Comparison of ENCODE assay signal across 11 mouse cellular contexts in genomic region chr3:127355252-127355651, GRCm38 (mm10).
A peak's percentile ranks its signal among the peaks of the same experiment; 100 is the strongest.
DNase-seq lines count a peak whose midpoint lies in the region; ATAC-seq lines count a peak whose summit lies in the region.
"Had no signal": no experiment of that assay in that cellular context is flagged by ENCODE, and none has a peak within 500 bp of the region (broad histone marks: within the 10 kb centered on the region; RNA-seq: fewer than 3 reads in every experiment).

No protein-coding gene starts in this region.

- no peak overlapping the region for H3K9ac ChIP-seq in hindbrain, embryonic 16.5 days (ENCODE audit: low read depth, low read length)
- H3K9ac ChIP-seq: heart, embryonic 13.5 days had no signal

- no peak for DNase-seq in frontal cortex, adult 2 months (ENCODE audit: extremely low spot score in 1 of 2, low spot score in 1 of 2)
- DNase-seq in layer of hippocampus, adult 9-11 months: peak; percentile 79
- no peak for DNase-seq in layer of hippocampus, postnatal 25 days (ENCODE audit: extremely low spot score in 1 of 2, low spot score in 1 of 2)
- no peak for DNase-seq in adrenal gland, postnatal 10 days
- DNase-seq in adrenal gland, adult 18-20 months (ENCODE audit: low spot score in 2 of 2): no peak
- DNase-seq: cerebellum, adult 8-10 months had no signal

- ATAC-seq in frontal cortex, adult (ENCODE audit: low TSS enrichment): peak; percentile 51
- 0 out of 2 replicates have a peak, but pooled peaks have one; percentile 16 for ATAC-seq in hindbrain, embryonic 16.5 days
- ATAC-seq in megakaryocyte progenitor cell, adult 5-6 weeks (replicated peaks; ENCODE audit: poor library complexity): peak; percentile 100

- WGBS in hindbrain, embryonic 16.5 days: 51% methylated on average over 5 of the region's 5 CpGs

- H3K9me3 ChIP-seq in hindbrain, embryonic 16.5 days (ENCODE audit: control insufficient read depth, low read length): no peaks in the 10 kb centered on the region
- H3K9me3 ChIP-seq: heart, embryonic 13.5 days had no signal

- H3K27me3 ChIP-seq in hindbrain, embryonic 16.5 days (replicated peaks; ENCODE audit: control insufficient read depth, insufficient read depth, low read length): no peaks in the 10 kb centered on the region
- H3K27me3 ChIP-seq: heart, embryonic 13.5 days had no signal

- H3K4me2 ChIP-seq in hindbrain, embryonic 16.5 days (ENCODE audit: low read length): no peak overlapping the region
- H3K4me2 ChIP-seq: heart, embryonic 13.5 days had no signal

- H3K36me3 ChIP-seq in hindbrain, embryonic 16.5 days (ENCODE audit: control insufficient read depth, insufficient read depth, low read length): no peaks in the 10 kb centered on the region
- H3K36me3 ChIP-seq: heart, embryonic 13.5 days had no signal

- H3K4me1 ChIP-seq in hindbrain, embryonic 16.5 days (ENCODE audit: control insufficient read depth, insufficient read depth, low read depth, low read length): no peaks in the 10 kb centered on the region
- H3K4me1 ChIP-seq: heart, embryonic 13.5 days had no signal

- H3K4me3 ChIP-seq in hindbrain, embryonic 16.5 days (ENCODE audit: low read length): no peak overlapping the region
- H3K4me3 ChIP-seq: erythroblast, embryonic 14.5 days; heart, embryonic 13.5 days had no signal

- H3K27ac ChIP-seq in hindbrain, embryonic 16.5 days (ENCODE audit: low read depth, low read length): no peak overlapping the region
- H3K27ac ChIP-seq: heart, embryonic 13.5 days had no signal

Comparison
In these comparisons a context has a peak if more than half of its experiments do, and no peak if none do; other contexts are left out.
1. ATAC-seq: peak in every context shown above with its lines; median percentile 100 in megakaryocyte progenitor cell, adult 5-6 weeks; 51 in frontal cortex, adult; 16 in hindbrain, embryonic 16.5 days.